Mouse (Mus musculus): Measurements from ENCODE around the gene Nlrp6.

GRCm38 (mm10) chr7:140951051-140951450 is 30.3 kb downstream of the Nlrp6 start:
- TF ChIP-seq CTCF (IDR thresholded peaks at IDR 0.05) (no peak), EP300 (IDR thresholded peaks at IDR 0.05) (no peak)

All from lung, postnatal 0 days (tissue).